Mouse (Mus musculus) stomach, postnatal 0 days (tissue): Measurements from ENCODE around the gene Ciart.

ENCODE experiments used
- CTCF ChIP-seq: IDR thresholded peaks from 2 replicates; pipeline ENCODE4 v1.5.1; 2016; ENCODE audit warnings: antibody characterized with exemption, low read depth, mild to moderate bottlenecking, moderate library complexity
- EP300 ChIP-seq: optimal IDR thresholded peaks from 2 replicates; pipeline ENCODE3; 2016; ENCODE audit warnings: antibody characterized with exemption

DNA sequence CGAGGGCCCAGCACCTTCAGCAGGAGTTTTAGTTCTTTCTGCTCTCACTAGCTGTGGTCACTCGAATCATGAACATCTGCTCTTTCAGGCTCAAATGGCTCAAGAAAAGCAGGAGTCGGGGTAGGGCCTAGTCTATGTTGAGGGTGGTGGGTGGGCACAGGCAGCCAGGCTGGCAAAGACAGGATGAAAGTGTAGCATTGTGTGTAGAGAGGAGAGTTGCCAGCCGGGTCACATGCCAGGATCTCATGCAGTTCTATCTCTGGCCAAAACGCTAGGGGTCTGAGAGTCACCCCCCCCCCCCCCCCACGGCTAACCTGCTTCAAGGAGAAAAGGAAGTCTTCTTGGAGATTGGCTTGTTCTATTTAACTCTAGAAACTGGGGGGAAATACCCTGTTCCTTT, 20.6 kb upstream of the Ciart start:
- TF ChIP-seq CTCF, result no peak
- TF ChIP-seq EP300, result no peak
